Mouse (Mus musculus) regulatory T cell (primary cell): Measurements from ENCODE around the gene Zeb2.

Experiments
- in situ Hi-C: fragments of 300-600 bp; cut with MboI, MseI; formaldehyde crosslinking; loops from one replicate; pipeline ENCODE4 v1.15.1; 2025; ENCODE audit warnings: high pct_unique_total_duplicates

The Zeb2 gene

DNA sequence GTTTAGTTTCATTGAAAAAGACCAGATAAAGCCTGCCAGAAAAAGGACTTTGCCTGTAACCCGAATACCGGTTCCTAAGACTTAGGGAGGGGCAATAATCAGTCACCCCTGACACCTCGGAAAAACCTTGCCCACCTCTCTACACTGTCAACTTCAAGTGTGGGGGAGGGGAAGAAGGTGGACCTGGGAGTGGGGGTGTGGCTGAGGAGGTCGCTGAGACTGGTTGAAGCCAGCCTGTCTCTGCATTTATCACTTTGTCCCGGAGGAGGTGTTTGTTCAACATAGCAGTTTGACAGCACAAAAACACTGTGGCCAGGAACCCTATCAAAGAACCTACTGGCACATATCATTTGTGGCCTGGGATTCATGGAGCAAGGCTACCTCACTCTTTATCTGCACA, 19.2 kb downstream of the Zeb2 start:
- in situ Hi-C loops = no loop called here

DNA sequence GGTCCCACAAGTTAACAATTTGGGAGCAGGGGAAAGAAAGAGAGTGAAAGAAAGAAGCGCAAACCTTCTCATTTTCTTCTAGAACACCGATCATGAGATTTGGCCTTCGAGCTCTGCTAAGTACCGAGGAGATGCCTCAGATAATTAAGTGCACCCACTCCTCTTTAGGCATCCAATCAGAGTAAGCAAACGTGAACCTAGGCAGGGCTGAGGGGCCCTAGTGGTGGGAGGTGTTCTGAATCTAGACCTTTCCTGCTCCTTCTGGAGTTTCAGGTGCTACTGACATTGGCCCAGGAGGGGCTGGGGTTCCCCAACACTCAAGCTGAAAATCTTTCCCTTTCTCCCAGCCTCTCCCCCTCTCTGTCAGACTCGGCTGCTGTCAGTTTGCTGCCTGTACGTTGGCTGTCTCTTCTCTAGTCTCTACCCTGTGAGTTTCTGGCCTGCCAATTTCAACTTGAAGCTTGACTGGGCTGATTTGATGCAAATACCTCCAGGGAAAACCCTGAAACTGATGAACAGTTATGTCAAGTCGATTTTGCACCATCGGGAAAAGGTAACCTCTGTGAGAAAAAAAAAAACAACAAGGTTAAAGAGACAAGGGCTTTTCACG, 20.5 kb downstream of the Zeb2 start:
- in situ Hi-C loops = no loop called here

- in situ Hi-C loops = no loop called here
Measured at GRCm38 (mm10) chr2:45095825-45096224, 21.4 kb downstream of the Zeb2 start.

DNA sequence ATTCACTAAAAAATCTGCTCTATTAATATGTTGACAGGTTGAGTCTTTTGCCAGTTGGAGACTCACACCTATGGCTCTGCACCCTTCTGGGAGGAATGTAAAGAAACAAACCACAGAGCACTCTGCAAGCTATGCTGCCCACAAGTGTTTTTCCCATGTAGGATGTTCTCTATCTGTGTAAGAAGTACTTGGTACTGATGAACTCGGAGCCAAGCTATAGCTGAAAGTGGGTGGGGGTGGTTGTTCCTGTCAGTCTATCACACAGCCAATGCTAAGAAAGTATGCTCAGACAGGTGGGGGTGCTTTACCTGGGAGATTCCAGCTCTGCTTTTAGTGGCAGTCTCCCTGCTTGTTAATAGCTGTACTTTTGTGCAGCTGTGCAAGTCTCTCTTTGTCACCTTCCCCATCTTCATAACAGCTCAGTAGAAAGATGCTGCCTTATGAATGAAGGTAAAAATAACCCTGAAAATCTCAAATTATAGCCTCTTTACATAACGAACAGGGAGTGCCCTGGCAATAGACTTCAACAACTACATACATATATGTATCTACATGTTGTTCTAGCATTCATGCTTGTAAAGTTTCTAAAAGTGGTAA, 22.7 kb downstream of the Zeb2 start:
- in situ Hi-C loops = no loop called here

DNA sequence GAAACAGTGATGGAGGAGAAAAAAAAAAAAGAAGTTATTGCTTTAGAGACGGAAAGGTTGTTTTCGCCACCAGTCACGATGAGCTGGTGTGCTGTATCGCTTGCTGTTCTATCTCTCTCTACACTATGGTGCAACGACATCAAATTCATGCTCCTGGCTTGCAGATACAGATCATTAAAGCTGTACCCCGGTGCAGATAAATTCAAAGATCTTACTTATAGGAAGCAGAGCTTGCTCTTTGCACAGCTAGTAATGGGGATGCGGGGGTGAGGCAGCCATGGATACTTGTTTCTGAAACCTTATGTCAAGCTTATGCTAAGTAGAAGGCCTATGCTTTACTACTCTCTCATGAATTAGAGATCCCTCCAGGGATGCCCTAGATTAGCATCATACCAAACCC, 23.7 kb downstream of the Zeb2 start:
- in situ Hi-C loops = no loop called here

GRCm38 (mm10) chr2:45092654-45093053, 24.5 kb downstream of the Zeb2 start:
- in situ Hi-C loops = no loop called here

DNA sequence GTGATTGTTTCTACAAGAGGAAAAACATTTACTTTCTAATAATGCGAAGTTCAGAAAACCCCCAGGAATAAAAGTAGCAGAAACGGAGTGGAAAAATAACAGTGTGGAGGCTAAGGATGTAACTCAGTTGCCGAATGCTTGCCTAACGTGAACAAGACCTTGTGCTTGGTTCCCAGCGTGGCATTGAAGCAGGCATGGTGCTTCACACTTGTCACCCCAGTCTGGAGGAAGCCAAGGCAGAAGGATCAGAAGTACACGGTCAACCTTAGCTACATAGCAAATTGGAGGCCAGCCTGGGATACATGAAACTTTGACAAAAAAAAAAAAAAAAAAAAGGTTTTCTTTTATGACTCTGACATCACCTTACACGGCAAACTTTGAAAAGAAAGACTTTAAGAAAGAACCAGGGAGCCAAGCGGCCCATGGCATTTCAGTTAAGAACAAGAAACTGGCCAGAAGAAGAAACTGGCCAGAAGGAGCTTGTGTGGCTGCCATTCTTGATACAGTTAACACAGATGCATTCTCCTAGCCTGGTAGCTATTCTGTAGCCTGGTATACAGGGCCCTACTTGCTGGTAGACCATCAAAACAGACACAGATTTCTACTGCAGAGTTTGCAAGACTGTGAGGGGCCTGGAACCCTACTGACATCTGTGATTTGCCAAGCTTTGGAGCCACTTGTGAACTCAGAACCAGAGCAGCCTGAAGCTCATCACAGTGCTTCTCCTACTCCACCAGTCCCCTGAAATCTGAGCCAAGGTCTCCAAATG, 26.5 kb downstream of the Zeb2 start:
- in situ Hi-C loops = no loop called here

GRCm38 (mm10) chr2:45089251-45089530, 28.0 kb downstream of the Zeb2 start:
- in situ Hi-C loops = no loop called here

DNA sequence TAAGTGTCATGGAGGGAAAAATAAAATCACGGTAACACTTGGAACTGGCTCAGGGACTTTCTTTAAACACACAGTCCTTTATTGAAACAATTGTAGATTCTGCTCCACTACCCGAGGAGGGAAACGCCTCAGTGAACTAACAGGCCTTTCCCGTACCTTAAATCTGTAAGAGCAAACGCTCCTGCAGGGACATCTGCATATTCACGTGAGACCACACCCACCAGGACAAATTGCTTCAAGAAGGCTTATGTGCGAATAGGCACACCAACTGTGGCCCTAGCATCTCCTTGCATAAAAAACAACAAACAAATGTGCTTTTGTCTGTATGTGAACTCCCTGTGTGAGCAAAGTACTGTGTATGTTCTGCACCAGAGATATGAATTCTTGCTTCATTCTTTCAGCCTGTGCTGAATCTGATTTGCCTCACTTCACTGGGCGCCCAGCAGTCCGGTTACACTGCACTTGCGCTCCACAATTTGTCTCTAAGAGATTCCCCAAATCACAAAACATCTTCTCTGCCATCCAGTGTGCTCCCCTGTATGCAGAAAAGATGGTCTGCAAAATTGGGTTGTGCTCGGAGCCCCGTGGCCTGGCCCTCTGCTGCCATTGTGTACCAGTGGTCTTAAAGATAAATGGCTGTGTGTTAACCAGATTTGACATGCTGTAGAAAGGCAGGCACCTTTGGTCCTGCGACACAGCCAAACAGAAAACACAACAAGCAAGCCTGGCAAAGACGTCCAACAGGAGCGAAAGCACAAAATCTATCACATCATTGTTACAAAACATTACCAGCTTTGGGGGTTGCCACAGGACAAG, 28.6 kb downstream of the Zeb2 start:
- in situ Hi-C loops = no loop called here

DNA sequence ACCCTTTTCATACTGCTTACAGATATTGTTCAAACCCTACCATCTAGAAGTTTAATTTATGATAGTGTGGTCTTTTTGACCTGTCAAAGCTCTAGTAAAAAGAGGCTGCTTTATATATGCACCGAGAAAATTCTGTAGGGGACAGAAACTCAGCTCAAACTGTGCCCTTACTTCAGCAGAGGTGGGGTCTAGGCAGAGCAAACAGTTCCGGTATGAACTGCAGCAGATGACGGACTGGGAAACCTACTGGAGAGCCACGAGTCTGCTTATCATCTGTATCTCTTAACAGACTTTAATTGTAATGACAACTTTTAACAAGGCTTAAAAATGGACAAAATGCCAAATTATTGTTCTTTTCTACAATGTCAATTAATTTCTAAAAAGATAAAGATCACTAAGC, 30.0 kb downstream of the Zeb2 start:
- in situ Hi-C loops = no loop called here

DNA sequence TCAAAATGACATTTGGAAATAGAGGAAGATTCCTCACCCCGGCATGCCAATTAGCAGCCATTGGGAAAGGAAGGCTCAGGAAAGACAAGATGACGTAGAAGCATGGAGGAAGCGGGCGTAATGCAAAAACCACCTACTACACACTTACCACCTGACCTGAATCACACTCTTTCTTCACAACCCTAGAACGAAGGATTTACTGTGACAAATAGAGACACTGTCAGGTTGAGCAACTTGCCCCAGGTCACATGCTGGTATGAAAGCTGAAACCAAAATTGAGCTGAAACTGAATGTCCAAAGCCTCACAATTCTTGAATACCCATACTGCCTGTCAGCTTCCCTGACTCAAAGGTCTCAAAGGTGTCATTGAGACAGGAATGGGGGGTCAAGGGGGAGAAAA, 31.5 kb downstream of the Zeb2 start:
- in situ Hi-C loops = no loop called here

DNA sequence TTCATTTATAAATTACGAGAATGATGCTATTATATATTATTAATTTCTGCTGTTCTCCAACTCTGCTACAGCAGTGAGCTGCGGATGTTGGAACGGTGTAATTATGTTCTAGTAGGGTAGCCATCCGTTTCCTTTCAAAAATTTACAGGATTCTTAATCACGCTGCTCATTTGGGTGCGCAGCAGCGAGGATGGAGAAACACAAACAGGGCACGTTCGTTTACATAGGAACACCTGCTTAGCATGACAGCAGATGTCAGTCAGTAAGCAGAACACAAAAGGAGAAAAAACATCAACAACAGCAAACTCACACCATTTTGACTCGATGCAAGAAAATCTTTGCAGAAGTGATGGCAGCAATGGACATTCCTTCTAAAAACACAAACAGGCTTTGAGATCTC, 34.2 kb downstream of the Zeb2 start:
- in situ Hi-C loops = no loop called here

- in situ Hi-C loops = no loop called here
Measured at GRCm38 (mm10) chr2:45081559-45081958, 35.6 kb downstream of the Zeb2 start.

DNA sequence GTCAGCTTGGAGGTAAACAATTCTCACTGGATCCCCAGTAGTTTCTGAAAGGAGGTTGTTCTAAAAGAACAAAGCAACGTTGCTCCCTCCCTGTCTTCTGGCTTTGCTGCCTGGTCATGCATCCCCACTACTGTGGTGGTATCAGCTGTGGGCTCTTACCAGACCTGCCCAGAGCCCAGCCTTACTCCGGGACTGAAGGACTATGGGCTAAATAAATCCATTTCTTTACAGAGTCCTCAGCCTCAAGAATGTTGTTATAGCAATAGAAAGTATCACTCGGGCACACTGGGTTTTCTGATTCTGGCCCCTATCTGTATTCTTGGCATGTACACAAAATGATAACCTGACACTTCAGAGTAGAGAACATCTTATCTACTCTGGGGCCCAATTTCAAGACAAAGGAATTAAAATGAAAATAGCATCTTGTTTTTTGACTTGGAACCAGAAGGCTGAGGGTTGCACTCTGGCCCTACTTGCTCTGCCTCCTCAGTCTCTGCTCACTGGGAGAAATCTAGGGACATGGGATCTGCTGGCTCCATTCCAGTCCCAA, 39.2 kb downstream of the Zeb2 start:
- in situ Hi-C loops = no loop called here

DNA sequence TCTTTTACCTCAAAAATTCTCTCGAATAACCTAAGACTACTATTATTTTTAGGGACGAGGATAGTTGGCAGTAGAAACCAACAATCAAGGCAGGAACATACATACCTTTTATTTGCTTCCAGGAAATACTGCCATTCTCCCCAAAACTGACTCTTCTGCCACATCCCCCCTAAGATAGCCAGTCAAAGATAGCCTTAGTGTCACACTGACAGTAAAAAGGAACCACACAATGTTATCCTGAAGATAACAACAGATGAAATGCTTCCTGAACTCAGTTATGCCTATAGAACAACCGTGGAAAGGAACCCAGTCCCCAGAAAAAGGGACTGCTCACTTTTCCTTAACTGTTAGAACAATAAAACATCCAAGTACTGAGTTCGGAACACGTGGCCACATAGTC, 39.8 kb downstream of the Zeb2 start:
- in situ Hi-C loops = no loop called here

- in situ Hi-C loops = no loop called here
Measured at GRCm38 (mm10) chr2:45073025-45073424, 44.2 kb downstream of the Zeb2 start.

DNA sequence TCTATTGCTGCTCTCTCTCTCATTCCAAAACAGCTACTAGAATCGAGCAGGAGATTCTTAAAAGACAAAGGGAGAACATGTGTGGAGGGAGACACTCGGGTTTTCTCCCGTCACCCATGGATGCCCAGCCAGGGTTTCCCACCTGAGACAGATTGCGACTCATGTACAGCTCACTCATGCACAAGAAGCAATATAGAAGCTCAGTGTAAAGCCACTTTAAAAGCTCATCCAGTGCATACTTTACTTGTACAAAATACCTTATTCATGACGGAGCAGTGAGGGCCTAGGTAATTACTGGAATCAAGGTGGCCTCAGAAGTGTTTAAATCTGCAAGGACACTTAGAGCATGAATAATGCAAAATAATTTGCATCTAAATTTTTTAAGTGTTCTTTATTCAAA, 45.9 kb downstream of the Zeb2 start:
- in situ Hi-C loops = no loop called here

- in situ Hi-C loops = no loop called here
Measured at GRCm38 (mm10) chr2:45070612-45071276, 46.5 kb downstream of the Zeb2 start.

- in situ Hi-C loops = no loop called here
Measured at GRCm38 (mm10) chr2:45068792-45069550, 48.2 kb downstream of the Zeb2 start.

GRCm38 (mm10) chr2:45067116-45067515, 50.1 kb downstream of the Zeb2 start:
- in situ Hi-C loops = no loop called here

DNA sequence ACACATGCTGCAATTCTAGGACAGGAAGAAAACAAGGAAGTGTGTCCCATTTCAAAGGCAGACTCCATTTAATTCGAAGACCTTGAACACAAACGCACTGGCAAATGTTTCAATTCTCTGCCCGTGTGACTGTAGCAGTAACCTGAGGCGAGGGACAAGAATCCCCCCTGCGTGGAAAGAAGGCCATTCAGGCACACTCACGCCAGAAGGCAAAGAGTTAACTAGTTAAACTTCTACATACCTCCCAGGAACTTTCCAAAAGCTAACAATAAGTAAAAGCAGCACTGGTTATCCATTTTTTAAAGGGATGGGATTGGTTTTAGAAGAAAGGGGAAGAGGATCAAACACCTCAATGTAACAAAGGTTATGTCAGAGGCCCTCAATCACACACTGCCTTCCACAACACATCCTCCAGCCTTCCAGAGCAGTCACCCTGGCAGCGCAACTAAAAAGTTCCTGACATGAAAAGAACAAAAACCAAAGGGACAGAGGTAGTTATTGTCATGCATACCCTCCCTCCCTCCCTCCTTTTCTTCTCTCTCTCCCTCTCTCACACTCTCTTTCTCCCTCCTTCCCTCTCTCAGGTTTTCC, 53.8 kb downstream of the Zeb2 start:
- in situ Hi-C loops = no loop called here
